Mouse (Mus musculus): ENCODE results near the gene Cars.
"Not testable (repeated sequence)": the region's sequence is repeated elsewhere in the genome, so short reads cannot be mapped to it uniquely, and the experiment has no call there.

The Cars gene

DNA sequence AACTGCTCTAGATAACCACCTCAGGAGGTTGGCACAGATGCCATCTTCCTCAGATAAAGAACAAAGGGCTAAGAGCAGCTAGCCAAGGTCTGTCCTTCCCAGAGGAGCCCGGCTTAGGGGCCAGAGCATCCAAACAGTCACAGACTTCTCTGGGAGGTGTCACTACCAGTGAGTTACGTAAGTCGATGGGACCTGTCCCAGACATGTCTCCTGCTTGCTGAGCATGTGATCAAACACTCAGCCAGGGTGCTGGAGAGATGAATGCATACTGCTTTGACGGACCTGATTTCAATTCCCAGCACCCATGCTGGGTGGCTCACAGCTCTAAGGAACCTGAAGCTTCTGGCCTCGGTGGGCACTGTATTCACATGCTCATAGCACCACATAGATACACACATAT, 12.3 kb downstream of the Cars start:
- no peak for DNase-seq (ENCODE audit: extremely low read depth, low read depth, low spot score)

DNA sequence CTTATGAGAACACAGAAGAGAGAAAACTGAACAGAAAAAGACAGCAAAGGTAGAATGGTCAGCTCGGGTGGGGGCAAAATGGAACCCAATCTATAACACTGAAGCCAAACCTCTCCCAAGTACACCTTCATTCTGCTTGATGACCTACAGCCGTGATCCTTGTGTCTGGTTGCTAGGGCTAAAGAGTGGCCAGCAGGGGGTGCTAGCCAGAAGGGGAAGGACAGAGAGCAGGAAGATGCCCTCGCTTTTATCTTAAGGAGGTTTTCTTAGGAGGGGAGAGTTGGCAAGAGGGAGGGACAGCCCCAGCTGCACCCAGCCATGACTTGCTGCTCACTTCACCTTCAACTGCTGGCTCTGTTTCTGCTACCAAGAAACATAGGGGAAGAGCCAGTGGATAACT, 15.9 kb downstream of the Cars start:
- DNase-seq (ENCODE audit: extremely low read depth, low read depth, low spot score) = no peak

DNA sequence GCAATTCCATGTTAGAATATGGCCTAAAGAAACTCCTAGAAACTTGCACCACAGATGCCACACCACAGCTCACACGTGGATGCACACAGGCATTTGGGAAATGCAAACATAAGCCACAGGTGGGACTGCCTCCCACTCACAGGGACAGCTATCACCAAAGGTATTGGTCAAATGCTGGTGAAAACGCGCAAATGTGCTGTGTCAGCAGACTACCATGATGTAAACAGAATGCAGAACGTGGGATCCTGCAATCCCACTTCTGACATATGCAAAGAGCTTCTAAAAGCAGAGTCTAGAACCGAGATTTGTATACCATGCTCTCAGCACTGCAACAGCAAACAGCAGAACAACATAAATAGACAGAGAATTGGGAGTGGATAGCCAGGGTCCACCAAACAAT, 16.9 kb downstream of the Cars start:
- DNase-seq (ENCODE audit: extremely low read depth, low read depth, low spot score) = no peak

DNA sequence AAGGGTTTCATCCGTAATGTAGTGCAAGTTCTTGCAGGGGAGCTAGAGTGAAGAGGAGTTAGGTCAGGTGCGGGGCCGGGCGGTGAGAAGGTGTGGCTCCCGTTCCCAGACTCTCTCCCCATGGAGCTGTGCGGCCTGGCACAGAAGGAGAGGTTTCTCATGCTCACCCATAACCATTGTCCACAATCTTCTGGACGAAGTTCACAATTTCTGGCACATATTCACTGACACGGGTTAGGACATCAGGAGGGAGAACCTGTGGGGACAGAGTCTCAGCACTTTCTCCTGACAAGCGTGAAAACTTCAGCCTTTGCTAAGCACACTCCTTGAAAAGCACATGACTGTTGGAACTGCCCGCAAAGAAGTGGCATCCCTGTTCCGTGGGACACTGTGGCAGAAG, 24.1 kb downstream of the Cars start:
- no peak for DNase-seq (ENCODE audit: extremely low read depth, low read depth, low spot score)

DNA sequence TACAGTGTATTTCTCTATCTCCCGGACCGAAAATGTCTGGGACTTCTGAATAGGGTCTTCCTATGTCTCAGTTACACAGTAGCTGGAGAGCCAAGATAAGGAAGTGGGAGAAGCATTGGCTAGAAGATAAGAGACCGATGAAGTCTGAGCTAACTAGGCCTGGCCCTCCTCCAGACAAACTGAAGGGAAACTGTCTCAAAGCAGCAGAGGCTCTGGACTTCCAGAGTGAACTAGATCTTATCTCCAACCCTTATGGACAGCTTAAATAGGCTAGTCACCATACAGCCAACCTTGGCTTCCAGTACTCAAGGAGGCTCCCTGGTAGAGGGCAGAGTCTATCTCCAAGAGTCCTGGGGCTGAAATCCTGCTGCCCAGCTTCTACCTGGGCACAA, 34.2 kb downstream of the Cars start:
- no peak for DNase-seq (ENCODE audit: extremely low read depth, low read depth, low spot score)

DNA sequence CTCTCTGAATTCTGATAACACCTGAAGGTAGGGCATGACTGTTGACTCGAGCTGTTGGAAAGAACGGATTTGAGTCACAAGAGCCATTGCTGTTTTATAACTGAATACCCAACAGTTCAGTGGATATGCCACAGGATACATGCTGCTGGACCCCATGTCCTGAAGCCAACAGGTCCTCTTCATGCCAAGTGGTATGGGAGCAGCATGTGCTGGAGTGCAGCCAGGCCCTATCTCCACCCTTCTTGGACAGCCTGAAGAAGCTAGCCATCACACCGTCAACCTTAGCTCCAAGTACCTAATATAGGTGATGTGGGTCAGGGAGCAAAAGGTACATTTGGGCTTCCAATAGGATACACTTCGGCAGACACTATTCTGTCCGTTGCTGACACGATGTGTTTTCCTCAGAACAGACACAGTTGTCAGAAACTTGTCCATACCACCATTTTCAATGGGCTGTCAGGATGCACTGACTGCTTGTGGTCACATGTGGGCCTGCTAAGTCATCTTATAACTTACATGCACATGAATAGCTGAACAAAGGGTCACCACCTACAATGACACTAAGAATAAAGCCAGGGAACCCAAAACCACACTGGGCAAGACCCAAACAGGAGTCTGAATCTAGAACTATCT, 34.8 kb downstream of the Cars start:
- DNase-seq (ENCODE audit: extremely low read depth, low read depth, low spot score) = no peak

DNA sequence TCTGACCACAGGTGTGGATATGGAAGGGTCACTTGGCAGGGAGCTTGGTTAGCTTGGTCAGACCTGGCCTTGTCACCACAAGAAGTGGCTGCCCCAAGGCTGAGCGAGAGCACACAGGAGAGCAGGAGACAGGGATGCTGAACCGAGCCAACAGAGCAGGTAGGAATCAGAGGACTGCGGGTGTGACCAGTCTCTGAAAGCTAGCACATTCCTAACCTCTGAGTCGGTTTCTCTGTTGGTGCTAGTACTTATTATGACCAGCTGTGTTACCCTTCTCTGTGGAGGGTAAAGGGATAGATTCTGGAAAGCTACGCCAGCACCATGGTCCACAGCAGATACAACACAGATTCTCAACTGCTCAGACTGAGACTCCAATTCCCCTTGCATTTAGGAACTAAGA, 36.1 kb downstream of the Cars start:
- no peak for DNase-seq (ENCODE audit: extremely low read depth, low read depth, low spot score)

DNA sequence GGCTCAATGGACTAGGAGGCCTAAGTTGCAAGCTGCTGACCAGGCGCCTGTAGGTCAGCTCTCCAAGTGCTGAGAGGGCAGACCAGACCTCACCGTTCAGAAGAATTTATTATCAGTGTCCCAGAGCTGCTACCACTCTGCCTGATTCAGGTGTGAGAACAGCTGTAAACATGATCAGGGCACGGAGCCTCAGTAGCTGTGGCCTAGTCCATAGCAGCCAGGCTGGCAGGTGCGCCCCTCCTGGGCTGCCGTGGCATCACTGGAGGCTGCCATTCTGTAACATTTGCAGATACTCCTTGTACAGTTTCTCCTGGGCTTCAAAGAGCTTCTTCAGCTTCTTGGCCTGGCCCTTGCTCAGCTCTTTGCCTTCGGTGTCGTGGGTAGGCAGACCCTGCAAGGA, 42.3 kb downstream of the Cars start:
- DNase-seq (ENCODE audit: extremely low read depth, low read depth, low spot score) = no peak

DNA sequence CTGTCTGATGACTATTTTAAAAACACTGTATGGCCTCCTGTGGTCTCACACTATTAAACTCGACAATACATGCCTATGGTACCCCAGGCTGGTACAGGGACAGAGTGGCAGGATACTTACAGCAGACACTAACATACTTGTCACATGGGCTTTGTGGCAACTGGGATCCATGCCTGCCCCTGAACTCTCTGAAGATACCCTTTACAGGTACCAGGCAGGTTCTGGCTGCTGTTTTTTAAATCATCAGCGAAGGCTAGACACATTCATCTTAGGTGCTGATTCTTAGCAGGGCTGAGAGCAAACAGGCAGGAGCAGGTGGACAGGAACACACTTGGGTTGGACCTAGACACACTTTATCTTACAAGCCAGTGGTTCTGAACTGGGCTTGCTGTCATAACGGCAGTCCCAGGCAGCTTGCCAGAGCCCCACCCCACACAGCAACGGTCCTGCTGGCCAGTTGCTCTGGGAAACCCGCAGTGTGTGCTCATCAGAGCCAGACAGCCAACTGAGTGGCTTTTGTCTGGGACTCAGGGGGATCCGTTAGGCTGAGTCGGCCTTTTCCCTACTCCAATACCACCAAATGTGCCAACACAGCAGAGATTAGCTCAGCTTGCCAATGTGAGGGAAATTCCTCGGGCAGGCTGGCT, 42.8 kb downstream of the Cars start:
- no peak for DNase-seq (ENCODE audit: extremely low read depth, low read depth, low spot score)

DNA sequence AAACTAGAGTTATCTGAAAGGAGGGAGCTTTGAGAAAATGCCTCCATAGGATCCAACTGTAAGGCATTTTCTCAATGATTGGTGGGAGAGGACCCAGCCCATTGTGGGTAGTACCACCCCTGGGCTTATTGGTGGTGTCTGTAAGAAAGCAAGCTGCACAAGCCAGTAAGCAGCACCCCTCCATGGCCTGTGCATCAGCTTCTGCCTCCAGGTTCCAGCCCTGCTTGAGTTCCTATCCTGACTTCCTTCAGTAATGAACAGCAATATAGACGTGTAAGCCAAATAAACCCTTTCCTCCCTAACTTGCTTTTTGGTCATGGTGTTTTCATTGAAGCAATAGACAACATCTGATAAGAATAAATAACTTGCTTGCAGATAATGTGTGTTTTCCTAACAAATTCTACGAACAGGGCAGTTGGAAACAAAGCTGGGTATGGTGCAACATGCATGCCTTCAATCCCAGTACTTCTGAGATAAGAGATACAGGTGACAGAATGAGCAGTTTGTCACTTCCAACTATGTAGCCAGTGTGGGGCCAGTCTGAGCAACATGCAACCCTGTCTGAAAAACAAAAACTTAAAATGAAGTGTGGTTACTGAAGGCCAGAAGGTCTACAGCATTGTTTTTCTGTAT, 50.2 kb downstream of the Cars start:
- DNase-seq (ENCODE audit: extremely low read depth, low read depth, low spot score) = no peak

DNA sequence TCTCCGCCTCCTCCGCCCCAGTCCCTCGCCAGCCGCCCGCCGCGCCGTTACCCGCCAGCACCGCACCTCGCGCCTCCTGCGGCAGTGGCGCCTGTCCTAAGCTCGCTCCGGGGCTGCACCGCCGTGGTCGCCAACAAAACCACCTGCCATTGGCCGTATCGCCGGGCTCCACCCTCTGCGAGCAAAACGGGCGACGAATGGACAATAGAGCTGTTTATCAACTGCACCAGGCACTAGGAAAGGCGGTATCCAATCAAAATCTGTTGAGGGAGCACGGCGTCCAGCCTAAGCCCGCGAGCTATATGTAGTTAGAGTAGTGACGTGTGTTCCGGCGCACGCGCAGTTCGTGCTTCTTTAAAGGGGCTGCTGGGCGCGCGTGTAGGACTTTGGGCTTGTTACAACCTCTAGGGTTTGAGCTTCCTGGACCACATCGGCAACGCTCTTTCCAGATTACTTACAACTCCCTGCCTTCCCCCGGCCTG, 50.9 kb downstream of the Cars start, which contains the start of gene Nap1l4:
Nap1l4 (minus strand) TSS at position 131 of the 482 bp plus-strand sequence.
- DNase-seq (ENCODE audit: extremely low read depth, low read depth, low spot score) = peak; percentile 85

DNA sequence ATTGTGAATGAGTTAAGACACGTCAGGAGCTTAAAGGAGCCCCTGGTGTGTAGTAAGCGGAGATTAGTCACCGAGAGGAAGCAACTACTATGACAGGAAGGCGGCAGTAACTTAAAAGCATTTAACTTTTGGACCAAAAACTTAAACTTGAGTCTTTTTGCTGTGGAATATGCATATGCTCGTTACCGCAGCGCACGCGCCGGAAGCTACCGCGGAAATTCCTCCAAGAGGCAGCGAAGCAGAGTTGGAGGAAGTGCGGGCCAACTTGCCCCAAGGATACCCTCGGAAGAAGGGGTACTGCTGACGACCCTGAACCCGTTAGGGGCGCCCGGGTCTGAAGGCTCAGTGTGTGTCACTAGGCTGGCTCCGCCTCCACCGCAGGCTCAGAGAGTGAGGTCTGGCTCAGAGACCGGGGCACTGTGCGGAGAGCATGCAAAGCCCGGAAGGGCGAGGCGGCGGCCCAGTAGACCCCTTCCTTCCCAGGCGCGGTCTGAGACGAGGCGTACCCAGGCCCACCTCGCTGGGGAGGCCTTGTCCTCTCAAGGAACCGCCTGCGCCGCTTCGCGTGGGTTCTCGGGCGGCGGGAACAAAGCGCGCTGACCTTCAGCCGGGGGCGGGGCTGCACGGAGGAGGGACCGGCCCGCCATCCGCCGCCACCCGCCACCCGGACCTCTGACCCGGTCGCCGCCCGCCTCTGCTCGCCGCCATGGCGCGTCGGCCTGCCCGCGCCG, 51.5 kb downstream of the Cars start:
- DNase-seq (ENCODE audit: extremely low read depth, low read depth, low spot score) = peak; percentile 28

DNA sequence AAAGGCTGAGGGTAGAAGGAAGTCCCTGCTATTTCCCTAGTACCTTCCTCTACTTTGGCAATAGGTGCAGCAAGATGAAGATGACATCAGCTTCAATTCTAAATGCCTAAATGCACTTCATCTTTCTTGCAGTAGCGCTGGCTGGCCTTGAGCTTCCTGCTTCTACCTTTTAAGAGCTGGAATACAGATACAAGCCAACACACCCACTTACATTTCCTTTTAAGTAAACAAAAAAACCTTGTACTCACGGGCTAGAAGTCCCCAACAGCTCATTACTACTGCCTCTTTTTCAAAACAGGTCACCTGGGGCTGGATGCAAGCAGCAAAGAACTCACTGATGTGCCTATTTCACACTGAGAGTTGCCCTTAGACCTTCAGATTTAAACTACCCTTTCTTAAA, 53.3 kb downstream of the Cars start:
- no peak for DNase-seq (ENCODE audit: extremely low read depth, low read depth, low spot score)

DNA sequence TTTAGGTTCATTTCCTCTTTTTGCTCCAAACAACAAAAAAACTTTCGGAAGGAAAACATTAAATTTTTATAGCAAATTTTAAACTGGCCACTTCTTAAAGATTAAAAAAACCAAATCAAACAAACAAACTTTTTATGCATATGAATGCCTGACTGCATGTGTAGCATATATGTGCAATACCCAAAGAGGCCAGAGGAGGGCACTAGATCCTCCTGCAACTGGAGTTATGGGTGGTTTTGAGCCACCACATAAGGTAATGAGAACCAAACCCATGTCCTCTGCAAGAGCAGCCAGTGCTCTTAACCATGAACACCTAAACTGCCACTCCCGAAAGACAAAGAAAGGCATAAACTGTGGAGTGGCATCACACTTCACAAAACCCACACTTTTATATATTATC, 55.5 kb downstream of the Cars start:
- DNase-seq (ENCODE audit: extremely low read depth, low read depth, low spot score) = no peak

DNA sequence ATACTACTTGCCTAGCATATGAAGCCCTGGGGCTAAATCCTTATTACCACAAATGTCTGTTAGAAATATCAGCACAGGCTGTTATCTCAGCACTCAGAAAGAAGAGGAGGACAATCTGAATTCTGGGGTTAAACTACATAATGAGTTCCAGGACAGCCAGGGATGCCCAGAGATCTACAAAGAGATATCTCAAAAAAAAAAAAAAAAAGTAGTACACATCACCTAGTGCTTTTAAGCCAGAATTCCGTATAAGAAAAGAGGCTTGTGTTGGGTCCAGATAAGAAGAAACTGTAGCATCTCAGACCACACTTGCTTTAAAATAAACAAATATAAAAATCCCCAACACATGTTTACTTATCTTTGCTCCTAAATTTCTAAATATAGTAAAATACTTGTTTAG, 61.2 kb downstream of the Cars start:
- DNase-seq (ENCODE audit: extremely low read depth, low read depth, low spot score) = no peak

DNA sequence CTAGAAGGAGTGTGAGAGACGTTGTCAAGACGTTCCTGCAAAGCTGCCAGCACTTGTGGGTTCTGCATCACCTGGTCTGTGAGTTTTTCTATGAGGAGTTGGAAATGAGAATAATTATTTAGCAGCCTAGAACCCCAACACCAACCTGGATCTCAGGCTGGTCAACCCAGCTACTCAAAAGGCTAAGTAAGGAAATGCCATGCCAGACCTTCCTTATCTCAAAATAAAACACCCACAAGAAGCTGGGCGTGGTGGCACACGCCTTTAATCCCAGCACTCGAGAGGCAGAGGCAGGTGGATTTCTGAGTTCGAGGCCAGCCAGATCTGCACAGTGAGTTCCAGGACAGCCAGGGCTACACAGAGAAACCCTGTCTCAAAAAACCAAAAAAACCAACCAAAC, 61.7 kb downstream of the Cars start:
- DNase-seq (ENCODE audit: extremely low read depth, low read depth, low spot score) = not testable (repeated sequence)

DNA sequence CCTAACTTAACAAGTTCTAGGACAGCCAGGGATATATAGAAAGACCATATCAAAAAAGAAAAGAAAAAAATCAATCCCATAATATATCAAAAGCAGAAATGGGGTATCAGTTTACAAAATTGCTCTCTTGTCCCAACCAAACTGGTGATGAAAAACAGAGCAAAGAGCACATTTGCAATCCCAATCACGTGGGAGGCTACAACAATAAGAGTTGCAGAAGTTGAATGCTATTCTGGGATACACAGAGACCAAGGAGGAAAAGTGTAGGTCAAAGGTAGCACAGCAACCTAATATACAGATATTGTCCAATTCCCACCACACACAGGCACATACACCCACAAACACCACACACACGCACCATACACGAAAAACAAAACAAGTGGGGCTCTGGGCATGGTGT, 63.6 kb downstream of the Cars start:
- no peak for DNase-seq (ENCODE audit: extremely low read depth, low read depth, low spot score)

DNA sequence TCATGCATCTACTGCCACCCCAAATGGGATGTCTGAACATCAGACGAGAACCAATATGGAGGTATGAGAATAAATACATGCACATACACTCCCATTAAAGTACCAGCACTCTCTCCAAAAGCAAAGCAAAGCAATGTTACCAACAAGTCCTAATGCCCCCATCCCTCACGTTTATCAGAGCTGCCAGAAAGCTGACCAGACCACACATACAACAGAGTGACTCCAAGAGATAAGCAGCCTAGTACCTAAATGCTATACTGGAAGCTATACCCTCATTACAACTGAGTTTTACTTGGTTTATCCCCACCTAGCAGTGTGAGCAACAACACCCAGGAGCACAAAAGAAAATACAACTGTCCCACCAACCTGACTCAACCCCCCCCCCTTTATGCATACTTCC, 66.6 kb downstream of the Cars start:
- DNase-seq (ENCODE audit: extremely low read depth, low read depth, low spot score) = no peak

DNA sequence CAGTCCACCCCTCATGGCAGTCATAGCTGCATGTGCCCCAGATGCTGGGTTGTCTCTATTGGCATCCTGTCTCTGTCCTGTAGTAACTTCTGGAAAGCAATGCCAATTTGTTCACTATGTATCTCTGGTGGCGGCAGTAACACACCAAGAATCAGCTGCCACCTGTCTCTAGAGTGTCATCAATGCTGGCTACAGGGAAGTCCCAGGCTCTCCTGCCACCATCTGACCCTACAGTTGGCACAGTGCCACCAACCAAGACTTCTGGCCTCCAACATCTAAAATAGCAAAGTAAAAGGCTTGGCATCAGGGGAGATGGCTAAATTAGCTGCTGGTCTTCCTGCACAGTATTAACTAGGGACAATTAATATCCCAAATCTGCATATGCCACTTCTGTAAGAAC, 67.5 kb downstream of the Cars start:
- no peak for DNase-seq (ENCODE audit: extremely low read depth, low read depth, low spot score)

DNA sequence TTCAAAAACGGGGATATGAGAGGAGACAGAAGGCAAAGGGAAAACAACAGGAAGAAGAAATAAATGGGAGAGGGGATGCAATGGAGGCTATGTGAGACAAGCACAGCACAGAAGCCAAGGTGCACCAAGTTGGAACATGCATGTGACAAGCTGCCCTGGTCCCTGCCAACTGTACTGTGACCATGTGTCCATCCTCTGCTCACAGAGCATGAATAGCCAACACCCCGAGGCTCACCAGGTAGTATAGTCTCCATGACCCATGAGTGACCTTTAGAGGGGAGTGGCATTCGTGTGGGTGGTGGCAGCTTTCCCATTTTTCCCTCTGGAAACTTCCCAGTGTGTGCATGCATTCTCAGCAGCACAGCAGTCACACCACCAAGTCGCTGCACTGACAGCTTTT, 80.6 kb downstream of the Cars start:
- DNase-seq (ENCODE audit: extremely low read depth, low read depth, low spot score) = no peak

DNA sequence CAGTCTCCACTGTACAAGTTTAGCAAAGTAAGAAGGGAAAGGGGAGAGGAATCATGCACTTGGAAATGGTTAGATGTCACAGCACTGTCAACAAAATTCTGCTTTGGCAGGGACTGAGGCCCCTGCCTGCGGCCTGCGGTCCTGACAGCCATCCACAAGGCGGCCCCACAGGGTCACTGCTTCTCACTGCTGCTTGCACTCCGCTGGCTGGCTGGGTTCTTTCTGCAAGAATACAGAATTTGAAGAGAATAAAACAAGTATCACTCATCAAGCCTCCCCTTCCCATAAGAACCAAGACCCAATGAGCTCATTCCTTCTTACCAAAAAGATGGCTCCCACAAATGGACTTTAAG, 85.5 kb downstream of the Cars start:
- no peak for DNase-seq (ENCODE audit: extremely low read depth, low read depth, low spot score)
